Mouse (Mus musculus): ENCODE data around the gene Rab3a. TPM values are rescaled to one million over a fixed set of nuclear protein-coding genes. Genes with fewer than 3 reads are reported as not detected.
A peak's percentile ranks its signal among the peaks of the same experiment; 100 is the strongest.

The Rab3a gene
- total RNA-seq, 2 experiments from 2014 or later = 45.0 to 49.3 TPM

DNA sequence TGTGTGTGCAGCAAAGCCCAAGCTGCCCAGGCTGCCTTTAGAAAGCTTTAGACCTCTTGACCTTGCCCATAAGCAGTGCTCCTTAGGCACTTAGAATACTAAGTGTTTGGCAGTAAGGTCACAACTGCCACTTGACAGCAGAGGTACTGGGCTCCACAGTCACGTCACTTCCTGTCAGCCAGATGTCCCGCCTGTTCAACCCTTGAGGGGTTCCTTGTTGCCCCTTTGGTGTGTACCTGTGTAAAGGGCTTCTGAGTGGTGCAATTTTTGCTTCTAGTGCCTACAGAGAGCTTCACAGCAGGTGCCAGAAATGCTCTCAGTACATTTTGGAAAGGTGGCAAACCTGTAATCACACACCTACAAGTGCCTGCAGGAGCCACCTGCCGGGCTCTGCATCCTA is 16.3 kb upstream of the Rab3a start:
- intact Hi-C loops (cut with DNase I) = no loop called here

DNA sequence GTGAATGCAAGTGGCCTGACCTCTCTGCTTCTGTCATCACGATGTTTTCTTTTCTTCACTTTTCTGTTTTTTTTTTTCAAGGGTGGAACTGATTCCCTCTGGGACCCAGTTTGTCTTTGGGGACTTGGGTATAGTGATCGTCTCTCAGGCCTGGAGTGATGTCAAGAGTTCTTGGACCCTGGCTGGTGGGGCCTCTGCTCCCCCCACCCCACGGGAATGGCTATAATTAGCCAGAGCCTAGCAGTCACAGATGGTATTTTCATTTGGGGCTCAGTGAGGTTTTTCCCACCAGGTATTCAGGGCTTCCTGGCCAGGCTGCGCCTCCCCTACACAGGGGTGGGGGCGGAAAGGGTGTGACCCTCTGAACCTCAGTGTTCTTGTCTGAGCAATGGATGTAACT is 12.8 kb upstream of the Rab3a start:
- intact Hi-C loops (cut with DNase I) = no loop called here
- DNase-seq = no peak

More for the DNA sequence above, 16.3 kb upstream of the Rab3a start:
- no peak for DNase-seq

DNA sequence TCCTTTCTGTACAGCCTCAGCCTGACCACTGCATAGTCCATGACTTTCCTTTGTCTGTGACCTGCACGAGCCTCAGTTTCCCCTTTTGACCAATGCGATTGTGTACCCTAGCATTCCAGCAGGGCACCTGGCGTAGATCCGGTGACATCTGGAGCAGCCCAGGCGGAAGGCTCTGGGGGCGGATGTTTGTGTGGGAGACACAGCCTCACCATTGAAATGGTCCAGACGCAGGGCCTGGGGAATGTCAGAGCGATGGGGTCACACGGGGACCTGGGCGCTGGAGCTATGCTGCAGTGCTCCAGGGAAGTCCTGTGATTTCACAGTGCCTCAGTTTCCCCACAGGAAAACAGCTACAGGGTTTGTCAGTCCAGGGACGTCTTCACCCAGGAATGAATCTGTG is 12.3 kb upstream of the Rab3a start:
- intact Hi-C loops (cut with DNase I) = no loop called here
- no peak for DNase-seq

DNA sequence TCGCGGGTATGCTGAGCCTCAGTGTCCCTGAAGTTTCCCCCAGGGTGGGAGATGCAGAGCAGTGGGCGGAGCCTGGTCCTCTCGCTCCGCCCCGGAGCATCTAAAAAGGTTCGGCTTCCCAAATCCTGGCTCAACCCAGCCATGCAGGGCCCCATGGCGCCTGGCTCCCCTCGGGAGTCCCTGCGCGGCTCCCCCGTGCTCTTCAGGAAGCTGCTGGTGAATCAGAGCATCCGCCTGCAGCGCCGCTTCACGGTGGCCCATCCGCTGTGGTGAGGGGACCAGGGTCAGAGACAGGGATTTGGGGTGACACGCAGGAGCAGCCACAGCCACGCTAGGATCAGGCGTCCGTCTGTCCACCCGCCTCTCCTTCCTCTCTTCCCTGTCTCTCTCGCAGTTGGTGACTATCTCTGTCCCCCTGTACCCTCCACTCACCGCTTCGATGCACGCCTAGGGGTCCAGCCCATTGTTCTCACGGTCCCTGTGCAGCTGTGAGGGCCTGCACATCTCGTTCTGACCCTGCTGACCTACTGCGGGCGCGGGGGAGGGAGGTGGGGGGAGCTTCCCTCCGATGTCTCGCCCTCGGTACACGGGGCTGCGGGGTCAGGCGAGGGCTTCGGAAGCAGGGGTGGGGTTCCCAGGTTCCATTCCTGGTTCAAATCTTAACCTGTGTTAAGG is 11.4 kb upstream of the Rab3a start:
- intact Hi-C loops (cut with DNase I) = no loop called here
- peak in 1 of 2 experiments; percentile 47 for DNase-seq

DNA sequence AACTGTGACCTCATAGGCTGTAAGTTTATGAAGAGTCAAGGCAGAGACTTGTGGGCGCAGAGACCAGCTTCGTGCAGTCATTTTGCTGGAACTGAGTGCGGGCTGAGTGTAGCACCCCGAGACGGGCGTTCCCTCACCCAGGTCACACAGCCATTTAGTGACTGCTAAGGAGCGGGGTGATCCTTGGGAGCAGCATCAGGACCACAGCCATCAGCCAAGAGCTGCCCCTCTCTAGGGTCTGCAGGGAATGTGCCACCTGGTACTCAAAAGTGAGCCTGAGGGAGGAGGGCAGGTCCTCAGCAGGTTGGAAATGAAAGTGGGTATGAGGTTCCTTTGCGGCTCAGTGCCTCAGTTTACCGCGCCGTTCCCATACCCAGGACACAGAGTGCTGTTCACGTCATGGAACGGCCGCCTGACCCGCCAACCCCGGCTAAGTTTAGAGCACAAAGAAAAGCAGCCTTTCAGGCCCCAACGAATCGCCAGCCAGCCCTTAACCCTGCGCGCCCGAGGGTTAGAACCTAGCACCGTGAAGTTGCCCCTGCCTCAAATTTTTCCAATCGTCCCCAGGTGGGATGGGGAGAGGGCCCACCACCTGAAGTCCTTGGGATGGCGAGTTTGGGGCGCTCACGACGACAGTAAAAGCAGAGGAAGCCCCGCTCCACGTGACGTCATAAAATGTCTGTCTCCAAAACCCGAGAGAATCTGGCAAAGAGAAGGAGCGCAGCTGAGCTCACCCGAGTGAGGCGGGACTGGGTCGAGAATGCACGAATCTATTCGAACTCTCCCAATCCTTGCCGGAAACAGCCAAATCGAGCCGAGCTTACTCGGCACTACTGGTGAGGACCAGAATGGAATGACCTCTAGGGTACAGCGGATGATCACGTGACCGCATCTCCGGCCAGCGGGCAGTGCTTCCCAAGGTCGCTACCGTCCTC is 10.6 kb upstream of the Rab3a start:
- peak; percentile 71 to 79 for DNase-seq
- intact Hi-C loops (cut with DNase I) = loop anchor here (1.0 kb wide), 1 partner anchor 8 kb away; no protein-coding TSS in a partner anchor

DNA sequence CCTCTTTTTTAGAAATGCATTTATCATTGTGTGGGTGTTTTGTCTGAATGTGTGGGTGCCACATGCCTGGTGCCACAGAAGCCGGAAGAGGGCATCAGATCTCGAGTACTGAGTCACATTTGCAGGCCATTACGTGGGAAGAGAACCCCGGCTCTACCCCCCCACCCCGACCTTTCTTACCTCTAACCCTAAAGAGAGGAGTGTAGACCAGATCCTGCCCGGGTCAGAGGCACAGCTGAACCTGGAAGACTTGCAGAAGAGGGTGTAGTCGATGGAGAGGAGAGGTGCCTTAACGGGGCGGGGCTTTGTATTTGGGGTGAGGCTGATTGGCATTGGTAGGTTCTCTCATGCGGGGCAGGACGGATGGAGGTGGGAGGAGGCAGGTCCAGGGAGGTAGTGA is 9.7 kb upstream of the Rab3a start:
- intact Hi-C loops (cut with DNase I) = loop anchor here (1.0 kb wide), 1 partner anchor 7 kb away; no protein-coding TSS in a partner anchor
- DNase-seq = no peak

DNA sequence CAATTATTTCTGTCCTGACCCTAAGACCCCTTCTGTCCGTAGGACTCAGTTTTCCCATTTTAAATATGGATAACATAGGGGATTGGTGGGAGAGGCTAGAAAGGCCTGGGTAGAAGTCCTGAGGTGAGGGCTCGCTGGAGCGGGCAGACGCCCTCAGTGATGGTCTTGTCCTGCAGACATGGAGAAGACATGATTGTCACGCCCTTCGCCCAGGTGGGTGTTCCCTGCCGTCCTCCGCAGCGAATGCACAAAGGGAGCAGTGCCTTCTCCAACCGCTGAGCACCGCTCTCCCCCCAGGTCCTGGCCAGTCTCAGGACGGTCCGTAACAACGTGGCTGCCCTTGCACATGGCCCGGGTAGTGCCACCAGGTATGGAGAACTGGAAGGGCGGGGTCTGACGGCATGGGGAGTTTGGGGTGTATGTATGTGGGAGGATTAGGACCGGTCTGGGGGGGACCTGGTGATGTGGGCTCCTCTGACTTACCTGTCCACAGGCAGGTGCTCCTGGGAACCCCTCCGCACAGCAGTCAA is 8.7 kb upstream of the Rab3a start:
- DNase-seq = no peak
- intact Hi-C loops (cut with DNase I) = no loop called here

DNA sequence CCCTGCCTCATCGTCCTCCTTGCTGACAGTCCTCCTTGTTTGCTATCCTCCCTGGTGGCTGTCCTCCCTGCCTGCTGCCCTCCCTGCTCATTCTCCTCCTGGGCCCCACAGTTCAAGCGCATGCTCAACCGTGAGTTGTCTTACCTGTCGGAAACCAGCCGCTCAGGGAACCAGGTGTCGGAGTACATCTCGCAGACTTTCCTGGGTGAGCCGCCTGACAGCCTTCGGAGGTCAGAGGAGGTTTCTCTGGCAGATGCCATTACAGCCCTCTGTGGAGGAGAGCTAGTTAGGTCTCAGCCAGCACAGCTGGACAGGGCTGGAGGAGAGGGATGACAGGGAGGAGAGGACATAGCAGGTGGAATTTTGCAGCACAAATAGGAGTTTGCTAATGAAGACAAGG is 7.8 kb upstream of the Rab3a start:
- DNase-seq = no peak

DNA sequence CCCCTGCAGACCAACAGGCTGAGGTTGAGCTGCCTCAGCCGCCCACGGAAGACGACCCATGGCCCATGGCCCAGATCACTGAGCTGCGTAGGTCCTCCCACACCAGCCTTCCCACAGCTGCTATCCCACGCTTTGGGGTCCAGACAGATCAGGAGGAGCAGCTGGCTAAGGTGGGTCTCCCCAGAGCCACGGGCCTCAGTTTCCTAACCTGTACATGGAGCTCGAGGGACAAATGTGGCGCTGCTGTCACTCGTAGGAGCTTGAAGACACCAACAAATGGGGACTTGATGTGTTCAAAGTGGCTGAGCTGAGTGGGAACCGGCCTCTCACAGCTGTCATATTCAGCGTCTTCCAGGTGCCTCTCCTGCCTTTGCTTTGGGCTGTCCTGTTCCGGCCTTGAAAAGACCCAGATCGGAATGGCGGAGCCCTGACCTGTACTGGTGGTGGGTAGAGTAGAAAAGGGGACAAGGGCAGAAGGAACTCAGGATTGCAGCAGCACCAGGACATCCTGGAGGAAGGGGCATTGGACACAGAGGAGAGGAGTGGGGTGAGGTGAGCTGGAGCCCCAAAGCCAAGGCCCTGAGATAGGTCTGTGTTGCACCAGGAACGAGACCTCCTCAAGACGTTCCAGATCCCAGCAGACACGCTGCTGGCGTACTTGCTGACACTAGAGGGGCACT is 7.1 kb upstream of the Rab3a start:
- DNase-seq = no peak
- intact Hi-C loops (cut with DNase I) = no loop called here

More for the DNA sequence above, 7.8 kb upstream of the Rab3a start:
- intact Hi-C loops (cut with DNase I) = no loop called here

DNA sequence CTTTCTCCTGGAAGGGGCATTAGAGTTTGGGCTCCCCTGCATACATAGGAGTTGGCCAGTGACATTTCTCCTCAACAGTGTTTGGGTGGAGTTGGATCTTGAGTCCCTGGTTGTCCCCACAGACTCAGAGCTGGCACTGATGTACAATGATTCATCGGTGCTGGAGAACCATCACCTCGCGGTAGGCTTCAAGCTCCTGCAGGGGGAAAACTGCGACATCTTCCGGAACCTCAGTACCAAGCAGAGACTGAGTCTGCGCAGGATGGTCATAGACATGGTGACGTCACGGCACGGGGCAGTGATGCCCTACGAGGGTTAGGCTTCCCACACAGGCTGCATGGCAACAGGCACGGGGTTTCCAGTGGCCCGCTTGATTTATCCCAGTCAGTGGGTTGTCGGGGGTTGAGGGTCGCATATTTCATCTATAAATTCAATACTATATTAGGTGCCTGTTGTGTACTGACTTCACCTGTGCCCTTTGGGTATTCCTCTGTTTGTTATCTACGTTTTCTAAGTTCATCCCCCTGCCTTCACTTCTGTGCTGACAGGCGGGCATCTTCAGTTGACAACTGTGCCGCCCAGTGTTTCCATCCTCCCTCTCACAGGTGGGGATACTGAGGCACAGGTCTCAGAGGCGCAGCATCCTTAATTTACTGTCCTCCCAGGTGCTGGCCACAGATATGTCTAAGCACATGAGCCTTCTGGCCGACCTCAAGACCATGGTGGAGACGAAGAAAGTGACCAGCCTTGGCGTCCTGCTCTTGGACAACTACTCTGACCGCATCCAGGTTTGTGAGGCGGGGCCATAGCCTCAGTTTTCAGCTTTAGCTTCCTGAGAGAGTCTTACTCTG is 6.0 kb upstream of the Rab3a start:
- DNase-seq = peak in 1 of 2 experiments; percentile 2
- intact Hi-C loops (cut with DNase I) = no loop called here

DNA sequence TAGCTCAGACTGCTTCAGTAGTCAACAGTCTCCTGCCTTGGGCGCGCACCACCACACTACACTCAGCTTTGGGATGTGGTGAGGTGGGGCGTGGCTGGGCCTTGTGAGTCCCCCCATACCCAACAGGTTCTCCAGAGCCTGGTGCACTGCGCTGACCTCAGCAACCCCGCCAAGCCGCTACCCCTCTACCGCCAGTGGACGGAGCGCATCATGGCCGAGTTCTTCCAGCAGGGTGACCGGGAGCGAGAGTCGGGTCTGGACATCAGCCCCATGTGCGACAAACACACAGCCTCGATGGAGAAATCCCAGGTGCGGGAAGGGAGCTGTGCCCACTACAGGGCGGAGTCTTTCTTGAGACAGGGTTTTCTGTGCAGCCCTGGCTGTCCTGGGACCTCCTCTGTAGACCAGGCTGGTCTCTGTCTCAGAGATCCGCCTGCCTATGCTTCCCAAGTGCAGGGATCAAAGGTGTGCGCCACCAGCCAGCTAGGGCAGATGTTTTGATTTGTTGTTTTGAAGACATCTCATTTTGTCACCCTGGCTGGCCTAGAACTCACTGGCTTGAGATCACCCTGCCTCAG is 5.3 kb upstream of the Rab3a start:
- intact Hi-C loops (cut with DNase I) = no loop called here
- DNase-seq = peak in 1 of 2 experiments; percentile 2

DNA sequence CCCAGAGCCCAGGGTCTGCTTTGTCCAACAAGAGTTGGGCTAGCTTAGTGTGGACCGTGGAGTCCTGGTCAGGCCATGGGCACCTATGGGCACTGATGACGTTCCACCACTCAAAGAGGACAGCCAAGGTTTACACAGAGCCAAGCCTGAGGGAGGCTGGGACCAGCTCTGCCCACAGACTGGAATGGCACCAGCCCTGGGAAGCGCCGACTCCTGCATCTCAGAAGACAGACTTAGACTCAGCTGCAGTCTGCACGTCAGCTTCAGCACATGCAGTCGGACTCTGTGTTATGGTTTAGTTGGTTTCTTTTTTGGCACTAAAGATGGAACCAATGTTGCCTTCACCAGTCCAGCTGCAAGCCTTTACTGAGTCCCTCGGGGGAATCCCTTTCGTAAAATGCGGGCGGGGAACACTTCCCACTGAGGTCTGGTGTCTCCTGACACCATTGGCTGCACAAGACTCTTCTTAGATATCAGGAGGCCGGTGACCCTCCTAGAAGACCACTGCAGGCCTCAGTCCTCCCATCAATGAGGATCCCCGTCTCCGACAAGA is 4.3 kb upstream of the Rab3a start:
- DNase-seq = peak; percentile 14 to 41
- intact Hi-C loops (cut with DNase I) = loop anchor here (5.0 kb wide), 2 partner anchors 78 to 138 kb away; partner anchors contain the start of gene Lsm4

DNA sequence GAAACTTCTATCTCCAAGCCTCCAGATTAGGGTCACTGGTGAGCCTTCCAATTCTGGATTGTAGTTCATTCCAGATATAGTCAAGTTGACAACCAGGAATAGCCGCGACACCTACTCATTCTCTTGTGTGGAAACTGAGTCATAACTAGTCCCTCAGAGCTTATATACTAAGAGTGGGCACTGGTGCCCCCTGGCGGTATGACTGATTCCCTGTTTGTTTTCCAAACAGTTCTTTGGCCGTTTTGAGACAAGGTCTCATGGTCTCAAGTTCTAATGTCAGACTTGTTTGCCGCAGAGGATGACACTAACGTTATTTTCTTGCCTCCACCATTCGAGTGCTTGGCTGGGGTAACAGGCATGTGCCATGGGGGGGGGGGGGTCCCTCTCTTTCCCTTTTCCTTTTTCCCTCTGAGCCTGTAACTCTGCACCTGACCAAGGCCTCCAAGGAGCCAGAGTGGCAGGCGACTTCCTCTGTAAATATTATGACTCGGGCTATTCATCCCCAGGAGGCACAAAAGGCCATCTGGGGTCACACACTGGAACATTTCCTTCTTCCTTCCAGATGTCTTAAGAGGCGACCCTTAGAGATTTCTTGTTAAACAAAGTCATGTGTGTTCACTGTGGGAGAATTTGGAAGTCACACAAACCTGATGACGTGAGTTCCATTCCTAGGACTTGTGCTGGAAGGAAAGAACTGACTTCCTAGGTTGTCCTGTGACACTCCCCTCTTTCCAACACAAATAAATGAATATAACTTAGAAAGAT is 2.3 kb upstream of the Rab3a start:
- intact Hi-C loops (cut with DNase I) = loop anchor here (1.0 to 5.0 kb wide), 4 partner anchors 8 to 140 kb away; partner anchors contain the start of gene Lsm4
- peak; percentile 84 to 85 for DNase-seq

DNA sequence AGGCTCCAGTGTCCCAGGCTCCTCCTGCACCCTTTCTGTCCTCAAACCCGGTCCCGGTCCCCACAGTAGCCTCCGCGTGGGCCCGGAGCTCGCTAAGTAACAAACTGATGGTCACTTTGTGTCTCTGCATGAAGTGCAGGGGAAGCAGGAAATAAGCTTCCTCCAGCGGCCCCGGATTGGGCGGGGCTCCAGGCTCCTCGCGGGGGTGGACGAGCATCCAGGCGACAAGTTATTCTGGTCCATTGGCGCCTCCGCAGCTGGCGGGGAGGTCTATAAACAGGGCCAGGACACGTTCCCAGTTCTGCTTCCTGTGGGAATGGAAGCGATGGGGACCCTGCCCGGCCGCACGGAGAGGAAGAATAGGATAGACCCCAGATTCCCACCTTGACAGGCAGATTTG is 1.3 kb upstream of the Rab3a start:
- peak; percentile 92 to 93 for DNase-seq
- intact Hi-C loops (cut with DNase I) = loop anchor here (5.0 kb wide), 2 partner anchors 81 to 141 kb away; partner anchors contain the start of gene Lsm4

DNA sequence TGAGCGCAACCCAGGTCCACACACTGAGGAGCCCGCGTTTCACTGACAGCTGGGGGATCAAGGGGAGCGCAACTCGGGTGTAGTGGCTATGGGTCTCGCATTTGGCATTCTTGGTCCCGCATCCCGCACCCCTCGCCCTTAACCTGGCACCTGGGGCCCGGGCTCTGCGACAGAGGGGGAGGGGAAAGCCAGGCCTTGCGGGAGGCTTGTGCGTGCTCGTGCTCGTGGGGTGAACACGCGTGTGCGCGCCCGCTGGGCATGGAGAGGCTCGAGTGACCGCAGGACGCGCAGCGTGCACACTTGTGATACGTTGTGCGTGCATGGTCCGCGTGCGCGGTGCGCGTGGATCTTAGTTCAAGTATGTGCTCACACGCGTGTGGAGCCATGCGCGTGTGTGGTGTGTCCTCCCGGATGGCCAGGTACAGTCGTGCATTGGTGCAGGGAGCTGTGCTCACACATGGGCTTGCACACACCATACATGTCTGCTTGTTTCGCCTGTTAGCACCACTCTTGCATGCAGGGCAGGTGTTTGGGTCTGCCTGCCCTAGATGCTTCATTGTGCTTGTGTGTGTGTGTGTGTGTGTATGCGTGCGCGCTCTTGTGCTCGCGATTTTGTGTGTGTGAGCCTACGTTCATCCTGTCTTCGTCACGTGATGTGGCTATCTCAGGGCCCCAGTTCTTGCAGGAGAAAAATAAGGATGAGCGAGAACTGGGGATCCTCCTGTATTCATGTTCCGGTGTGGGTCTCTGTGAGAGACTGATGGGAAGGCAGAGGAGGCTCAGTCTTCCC is 587 bp downstream of the Rab3a start:
- intact Hi-C loops (cut with DNase I) = loop anchor here (5.0 kb wide), 2 partner anchors 83 to 143 kb away; partner anchors contain the start of gene Lsm4
- DNase-seq = peak in 1 of 2 experiments; percentile 47

DNA sequence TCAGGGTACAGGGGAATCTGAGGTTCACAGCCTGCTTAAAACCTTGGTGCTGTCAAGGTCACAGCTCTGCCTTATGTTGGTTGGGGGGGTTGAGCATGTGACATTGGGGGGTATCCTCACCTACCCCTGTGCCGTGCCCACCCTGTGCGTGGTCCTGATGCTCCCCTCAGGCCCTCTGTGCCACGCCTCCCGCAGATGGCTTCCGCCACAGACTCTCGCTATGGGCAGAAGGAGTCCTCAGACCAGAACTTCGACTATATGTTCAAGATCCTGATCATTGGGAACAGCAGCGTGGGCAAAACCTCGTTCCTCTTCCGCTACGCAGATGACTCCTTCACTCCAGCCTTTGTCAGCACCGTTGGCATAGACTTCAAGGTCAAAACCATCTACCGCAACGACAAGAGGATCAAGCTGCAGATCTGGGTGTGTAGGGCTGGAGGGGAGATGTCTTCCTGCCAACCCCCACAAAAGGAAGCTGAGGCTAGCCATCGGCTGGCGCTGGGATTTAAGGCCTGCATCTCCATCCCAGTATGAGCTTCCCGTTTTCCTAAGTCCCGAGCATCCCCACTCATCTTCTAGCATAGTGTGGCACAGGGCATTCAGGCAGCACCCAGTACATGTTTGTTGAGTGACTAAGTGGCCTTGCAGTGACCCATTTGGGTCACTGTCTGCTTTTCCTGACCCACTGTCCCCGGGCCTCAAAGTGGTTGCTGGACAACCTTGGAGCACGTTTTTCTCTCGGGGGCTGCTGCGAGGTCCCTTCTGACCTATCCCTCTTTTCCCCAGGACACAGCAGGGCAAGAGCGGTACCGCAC is 1.4 kb downstream of the Rab3a start:
- intact Hi-C loops (cut with DNase I) = no loop called here
- DNase-seq = peak in 1 of 2 experiments; percentile 6

Data from heart, postnatal 36 days (tissue).